Mouse (Mus musculus): Measurements from ENCODE around the gene Spout1.
"Not testable (repeated sequence)": the region's sequence is repeated elsewhere in the genome, so short reads cannot be mapped to it uniquely, and the experiment has no call there.

The Spout1 gene

GRCm38 (mm10) chr2:30182424-30182823, 4.2 kb upstream of the Spout1 start:
- intact Hi-C loops (cut with DNase I), result no loop called here

- intact Hi-C loops (cut with DNase I), result loop anchor here (5.0 to 10.0 kb wide), 2 partner anchors 56 to 94 kb away; partner anchors contain the start of gene Lrrc8a
These were observed 452 bp upstream of the Spout1 start for GRCm38 (mm10) chr2:30178711-30179110.

GRCm38 (mm10) chr2:30176561-30176960, 1.7 kb downstream of the Spout1 start:
- intact Hi-C loops (cut with DNase I), result loop anchor here (5.0 to 10.0 kb wide), 2 partner anchors 58 to 96 kb away; partner anchors contain the start of gene Lrrc8a

- intact Hi-C loops (cut with DNase I), result loop anchor here (5.0 to 10.0 kb wide), 2 partner anchors 59 to 96 kb away; partner anchors contain the start of gene Lrrc8a
These were observed 2.4 kb downstream of the Spout1 start for GRCm38 (mm10) chr2:30175897-30176296.

GRCm38 (mm10) chr2:30173541-30174240, 4.6 kb downstream of the Spout1 start:
- intact Hi-C loops (cut with DNase I), result loop anchor here (10.0 kb wide), 1 partner anchor 61 kb away; the partner anchor contains the start of gene Lrrc8a

- intact Hi-C loops (cut with DNase I), result loop anchor here (10.0 kb wide), 1 partner anchor 63 kb away; the partner anchor contains the start of gene Lrrc8a
These were observed 6.3 kb downstream of the Spout1 start for GRCm38 (mm10) chr2:30171997-30172382.

GRCm38 (mm10) chr2:30171371-30171996, 6.8 kb downstream of the Spout1 start, which contains the start of gene Endog:
Endog (plus strand) TSS chr2:30171493.
- intact Hi-C loops (cut with DNase I), result loop anchor here (10.0 kb wide), 1 partner anchor 63 kb away; the partner anchor contains the start of gene Lrrc8a

- intact Hi-C loops (cut with DNase I), result no loop called here
These were observed 11.6 kb downstream of the Spout1 start for GRCm38 (mm10) chr2:30166677-30167076.

- intact Hi-C loops (cut with DNase I), result loop anchor here (5.0 kb wide), 1 partner anchor 37 kb away; no protein-coding TSS in a partner anchor
These were observed 13.8 kb downstream of the Spout1 start for GRCm38 (mm10) chr2:30164340-30164932.

- intact Hi-C loops (cut with DNase I), result loop anchor here (5.0 kb wide), 1 partner anchor 35 kb away; no protein-coding TSS in a partner anchor
These were observed 16.4 kb downstream of the Spout1 start for GRCm38 (mm10) chr2:30161809-30162208.

- intact Hi-C loops (cut with DNase I), result loop anchor here (5.0 kb wide), 1 partner anchor 33 kb away; no protein-coding TSS in a partner anchor
These were observed 18.4 kb downstream of the Spout1 start for GRCm38 (mm10) chr2:30159871-30160270.

- intact Hi-C loops (cut with DNase I), result no loop called here
These were observed 25.6 kb downstream of the Spout1 start for GRCm38 (mm10) chr2:30152616-30153015.

GRCm38 (mm10) chr2:30151840-30152239, 26.4 kb downstream of the Spout1 start:
- intact Hi-C loops (cut with DNase I), result no loop called here

- intact Hi-C loops (cut with DNase I), result no loop called here
These were observed 30.8 kb downstream of the Spout1 start for GRCm38 (mm10) chr2:30147466-30147865.

- intact Hi-C loops (cut with DNase I), result no loop called here
These were observed 33.8 kb downstream of the Spout1 start for GRCm38 (mm10) chr2:30144436-30144835.

GRCm38 (mm10) chr2:30140021-30140420, 38.2 kb downstream of the Spout1 start:
- intact Hi-C loops (cut with DNase I), result not testable (repeated sequence)

GRCm38 (mm10) chr2:30136458-30136857, 41.8 kb downstream of the Spout1 start:
- intact Hi-C loops (cut with DNase I), result no loop called here

GRCm38 (mm10) chr2:30134928-30135620, 43.2 kb downstream of the Spout1 start:
- intact Hi-C loops (cut with DNase I), result no loop called here

GRCm38 (mm10) chr2:30134378-30134711, 43.9 kb downstream of the Spout1 start:
- intact Hi-C loops (cut with DNase I), result no loop called here

GRCm38 (mm10) chr2:30133613-30134377, 44.5 kb downstream of the Spout1 start, which contains the start of gene Tbc1d13:
Tbc1d13 (plus strand) TSS chr2:30133746.
- intact Hi-C loops (cut with DNase I), result no loop called here
